ENCODE assay signal across 9 mouse cellular contexts in genomic region chr8:26438877-26439276, GRCm38 (mm10).
DNase-seq lines count a peak whose midpoint lies in the region; ATAC-seq and TF ChIP-seq lines count a peak whose summit lies in the region.
"Had no signal": no experiment of that assay in that cellular context is flagged by ENCODE, and none has a peak within 500 bp of the region (broad histone marks: within the 10 kb centered on the region; RNA-seq: fewer than 3 reads in every experiment).

No protein-coding gene starts in this region.

- no peaks in the 10 kb centered on the region for H3K9me3 ChIP-seq in hindbrain, embryonic 15.5 days
- no peaks in the 10 kb centered on the region for H3K9me3 ChIP-seq in limb, embryonic 15.5 days

- ATAC-seq in hindbrain, embryonic 15.5 days (ENCODE audit: low FRiP score, low read depth) = 0 out of 2 replicates have a peak, but pooled peaks have one; percentile 28
- no peak for ATAC-seq in limb, embryonic 15.5 days (ENCODE audit: insufficient number of reproducible peaks, low FRiP score, low TSS enrichment, low read depth)
- ATAC-seq in cerebellum, adult (ENCODE audit: insufficient number of reproducible peaks, low FRiP score, low TSS enrichment) = no peak
- ATAC-seq: activated CD4-positive, CD25-positive, alpha-beta regulatory T cell, adult 4 months had no signal

- peaks cover 32% of the 10 kb centered on the region for H3K4me1 ChIP-seq in hindbrain, embryonic 15.5 days (replicated peaks)
- peaks cover 7% of the 10 kb centered on the region; the same call in 1 of the 2 replicates for H3K4me1 ChIP-seq in limb, embryonic 15.5 days

- no peak overlapping the region for H3K9ac ChIP-seq in hindbrain, embryonic 15.5 days
- no peak overlapping the region for H3K9ac ChIP-seq in limb, embryonic 15.5 days

- 14% methylated on average over 16 of the region's 16 CpGs for WGBS in hindbrain, embryonic 15.5 days
- 32% methylated on average over 16 of the region's 16 CpGs for WGBS in limb, embryonic 15.5 days

- H3K27ac ChIP-seq in gastrocnemius, adult 2 months = no peak overlapping the region
- H3K27ac ChIP-seq in hindbrain, embryonic 15.5 days (replicated peaks) = no peak overlapping the region
- H3K27ac ChIP-seq in limb, embryonic 15.5 days = no peak overlapping the region

- H3K4me3 ChIP-seq in gastrocnemius, adult 2 months = peak overlapping the region; percentile 26
- H3K4me3 ChIP-seq in hindbrain, embryonic 15.5 days = peak overlapping the region; percentile 13
- H3K4me3 ChIP-seq in limb, embryonic 15.5 days = no peak overlapping the region

- H3K27me3 ChIP-seq in hindbrain, embryonic 15.5 days = no peaks in the 10 kb centered on the region
- H3K27me3 ChIP-seq in limb, embryonic 15.5 days = no peaks in the 10 kb centered on the region

- no peaks in the 10 kb centered on the region for H3K36me3 ChIP-seq in hindbrain, embryonic 15.5 days
- H3K36me3 ChIP-seq in limb, embryonic 15.5 days = no peaks in the 10 kb centered on the region

- peak overlapping the region; percentile 46 for H3K4me2 ChIP-seq in hindbrain, embryonic 15.5 days
- H3K4me2 ChIP-seq in limb, embryonic 15.5 days = peak overlapping the region; percentile 19; the same call in 1 of the 2 replicates

- DNase-seq in gastrocnemius, adult 2 months = no peak
- no peak for DNase-seq in gastrocnemius, adult 18-20 months (ENCODE audit: low spot score)
- peak; percentile 34 to 43 for DNase-seq in adrenal gland, postnatal 36 days
- DNase-seq in spleen, postnatal 14 days (ENCODE audit: low spot score in 2 of 2) = no peak
- DNase-seq in urinary bladder, postnatal 10 days (ENCODE audit: low spot score) = no peak

- intact Hi-C loops in gastrocnemius, adult 2 months (cut with DNase I) = no loop called here

- no peak for TF ChIP-seq CTCF in gastrocnemius, adult 2 months (IDR thresholded peaks at IDR 0.05)

Comparison
In these comparisons a context has a peak if more than half of its experiments do, and no peak if none do; other contexts are left out.
1. DNase-seq: peak in adrenal gland, postnatal 36 days (2 of 2); none in gastrocnemius, adult 2 months (single experiment), gastrocnemius, adult 18-20 months (single experiment), spleen, postnatal 14 days (0 of 2) and urinary bladder, postnatal 10 days (single experiment).